Mouse (Mus musculus): ENCODE results near the gene Acadl. TPM values are rescaled to one million over a fixed set of nuclear protein-coding genes. Genes with fewer than 3 reads are reported as not detected.
A peak's percentile ranks its signal among the peaks of the same experiment; 100 is the strongest.

Gene Acadl
- total RNA-seq, 2 experiments from 2014 or later, result 1,136 to 1,209 TPM

- DNase-seq, result no peak
Observed at GRCm38 (mm10) chr1:66839755-66840438, 23.2 kb downstream of the Acadl start.

- DNase-seq, result no peak
Observed at GRCm38 (mm10) chr1:66839135-66839534, 23.9 kb downstream of the Acadl start.

GRCm38 (mm10) chr1:66838184-66839042, 24.7 kb downstream of the Acadl start:
- peak; percentile 72 to 92 for DNase-seq

- DNase-seq, result no peak
Observed at GRCm38 (mm10) chr1:66837207-66837606, 25.9 kb downstream of the Acadl start.

GRCm38 (mm10) chr1:66832636-66833165, 30.4 kb downstream of the Acadl start:
- no peak for DNase-seq

- DNase-seq, result no peak
Observed at GRCm38 (mm10) chr1:66831824-66832600, 31.1 kb downstream of the Acadl start.

GRCm38 (mm10) chr1:66829400-66830080, 33.5 kb downstream of the Acadl start:
- no peak for DNase-seq

- no peak for DNase-seq
Observed at GRCm38 (mm10) chr1:66821966-66822365, 41.1 kb downstream of the Acadl start.

GRCm38 (mm10) chr1:66820241-66820640, 42.8 kb downstream of the Acadl start:
- DNase-seq, result no peak

- DNase-seq, result no peak
Observed at GRCm38 (mm10) chr1:66817865-66818315, 45.2 kb downstream of the Acadl start.

GRCm38 (mm10) chr1:66817453-66817839, 45.6 kb downstream of the Acadl start, which contains the start of gene Kansl1l:
Gene Kansl1l, minus strand, starts transcription at chr1:66817562.
- DNase-seq, result peak; percentile 95 to 96

GRCm38 (mm10) chr1:66816837-66817452, 46.1 kb downstream of the Acadl start:
- DNase-seq, result peak; percentile 91 to 96

- DNase-seq, result peak; percentile 83 to 87
Observed at GRCm38 (mm10) chr1:66815941-66816777, 46.9 kb downstream of the Acadl start.

- peak in 1 of 2 experiments; percentile 38 for DNase-seq
Observed at GRCm38 (mm10) chr1:66814756-66815155, 48.3 kb downstream of the Acadl start.

GRCm38 (mm10) chr1:66813191-66813590, 49.9 kb downstream of the Acadl start:
- no peak for DNase-seq

GRCm38 (mm10) chr1:66806821-66807220, 56.3 kb downstream of the Acadl start:
- DNase-seq, result no peak

- no peak for DNase-seq
Observed at GRCm38 (mm10) chr1:66805408-66805807, 57.7 kb downstream of the Acadl start.

- no peak for DNase-seq
Observed at GRCm38 (mm10) chr1:66804710-66805109, 58.4 kb downstream of the Acadl start.

- DNase-seq, result no peak
Observed at GRCm38 (mm10) chr1:66797962-66798361, 65.1 kb downstream of the Acadl start.

GRCm38 (mm10) chr1:66792838-66793466, 70.1 kb downstream of the Acadl start:
- DNase-seq, result no peak

Data from heart, adult 18-20 months (tissue).